Mouse (Mus musculus) embryonic facial prominence, embryonic 11.5 days (tissue): ENCODE data around the gene Slc48a1. TPM values are rescaled to one million over a fixed set of nuclear protein-coding genes. Genes with fewer than 3 reads are reported as not detected.

Source experiments
- ATAC-seq: fragments of 200-750 bp; cut with Nextera tagmentation; replicated peaks from 2 replicates; pipeline ENCODE4 v1.8.0; 2017; ENCODE audit warnings: low read depth; ENCODE audit not compliant: insufficient number of reproducible peaks, low FRiP score, low TSS enrichment
- DNase-seq: peaks from one replicate; pipeline ENCODE4 v3.0.0-alpha.2; 2015; ENCODE audit warnings: low spot score
- H3K27ac ChIP-seq: fragments of 300-500 bp; sonication (generic); replicated peaks from 2 replicates; pipeline ENCODE4 v1.5.1; 2014; ENCODE audit warnings: mild to moderate bottlenecking, low read depth, low read length, control low read depth
- H3K27me3 ChIP-seq: fragments of 300-500 bp; sonication (generic); 2 replicates; pipeline ENCODE4 v1.6.1; 2014; ENCODE audit warnings: mild to moderate bottlenecking, low read length, moderate library complexity, mixed read lengths; ENCODE audit not compliant: control insufficient read depth, insufficient read depth
- H3K36me3 ChIP-seq: fragments of 300-500 bp; sonication (generic); replicated peaks from 2 replicates; pipeline ENCODE4 v1.6.1; 2014; ENCODE audit warnings: low read depth, mild to moderate bottlenecking, low read length, moderate library complexity, mixed read lengths; ENCODE audit not compliant: control insufficient read depth, insufficient read depth
- H3K4me1 ChIP-seq: fragments of 300-500 bp; sonication (generic); 2 replicates; pipeline ENCODE4 v1.6.1; 2014; ENCODE audit warnings: low read length, mixed read lengths; ENCODE audit not compliant: control insufficient read depth, insufficient read depth
- H3K4me2 ChIP-seq: fragments of 300-500 bp; sonication (generic); 2 replicates; pipeline ENCODE4 v1.6.1; 2014; ENCODE audit warnings: low read depth, mild to moderate bottlenecking, control low read depth, low read length, moderate library complexity
- H3K4me3 ChIP-seq: fragments of 300-500 bp; sonication (generic); 2 replicates; pipeline ENCODE4 v1.5.1; 2014; ENCODE audit warnings: low read depth, low read length, control low read depth
- H3K9ac ChIP-seq: fragments of 300-500 bp; sonication (generic); replicated peaks from 2 replicates; pipeline ENCODE4 v1.6.1; 2014; ENCODE audit warnings: mild to moderate bottlenecking, control low read depth, low read length
- H3K9me3 ChIP-seq: fragments of 300-500 bp; sonication (generic); replicated peaks from 2 replicates; pipeline ENCODE4 v1.6.1; 2016; ENCODE audit warnings: mild to moderate bottlenecking, low read length, inconsistent platforms, mixed read lengths; ENCODE audit not compliant: control insufficient read depth
- WGBS: fragments of 180-500 bp; shearing (Covaris S2); extraction: QIAGEN DNeasy Blood & Tissue Kit; methylation state at CpG from one replicate; pipeline ENCODE4 v1.1.7; 2014; 5-methylcytosine and 5-hydroxymethylcytosine counted together
- polyA plus RNA-seq: library from polyadenylated mRNA; unstranded; fragments of >200 nt; fragmentation: Nextera tagmentation; extraction: Ambion mirVana; gene quantifications from 2 replicates; pipeline ENCODE4 v1.2.1, GENCODE M21; 2014

Slc48a1 gene
- polyA plus RNA-seq, 1 experiment from 2014 or later: 18.9 TPM

- Histone ChIP-seq H3K36me3 (no peaks in the 10 kb centered on the region), H3K4me3 (no peak overlapping the region), H3K9ac (no peak overlapping the region), H3K9me3 (no peaks in the 10 kb centered on the region), H3K4me1 (peaks cover 6% of the 10 kb centered on the region), H3K4me2 (no peak overlapping the region), H3K27ac (no peak overlapping the region), H3K27me3 (no peaks in the 10 kb centered on the region)
- WGBS: 37% methylated on average over 10 of the region's 10 CpGs
- DNase-seq (no peak), ATAC-seq (no peak)
Observed at GRCm38 (mm10) chr15:97821321-97821982, 43.1 kb downstream of the Slc48a1 start.

DNA sequence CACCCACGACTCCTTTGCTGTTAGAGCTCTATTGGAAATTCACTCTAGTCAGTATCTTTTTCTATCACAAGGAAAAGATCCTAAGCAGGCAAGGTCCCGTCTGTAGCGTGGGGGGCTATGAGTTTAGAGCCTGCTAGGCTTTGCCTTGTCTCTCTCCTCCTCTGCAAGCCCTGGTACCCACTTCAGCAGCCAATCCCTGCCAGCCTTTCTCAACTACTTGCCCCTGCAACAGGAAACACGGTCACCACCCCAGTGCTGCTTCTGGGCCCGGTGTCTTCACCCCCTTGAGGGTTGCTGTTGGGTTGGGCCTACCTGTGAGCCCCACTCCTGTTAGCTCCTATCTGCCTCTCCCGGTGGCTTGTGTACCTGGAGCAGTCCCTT lies 43.7 kb downstream of the Slc48a1 start:
- Histone ChIP-seq H3K9ac (no peak overlapping the region), H3K4me3 (no peak overlapping the region), H3K4me2 (no peak overlapping the region), H3K27me3 (no peaks in the 10 kb centered on the region), H3K36me3 (no peaks in the 10 kb centered on the region), H3K27ac (no peak overlapping the region), H3K4me1 (peaks cover 8% of the 10 kb centered on the region), H3K9me3 (no peaks in the 10 kb centered on the region)
- DNase-seq (no peak), ATAC-seq (no peak)
- WGBS: 58% methylated on average over 6 of the region's 6 CpGs

GRCm38 (mm10) chr15:97822545-97823228 lies 44.4 kb downstream of the Slc48a1 start:
- no peak for ATAC-seq
- H3K27ac ChIP-seq: no peak overlapping the region

GRCm38 (mm10) chr15:97823479-97823878 lies 45.2 kb downstream of the Slc48a1 start:
- Histone ChIP-seq H3K4me2 (no peak overlapping the region), H3K27me3 (no peaks in the 10 kb centered on the region), H3K27ac (no peak overlapping the region), H3K36me3 (no peaks in the 10 kb centered on the region), H3K4me3 (no peak overlapping the region), H3K9me3 (no peaks in the 10 kb centered on the region), H3K9ac (no peak overlapping the region), H3K4me1 (peaks cover 8% of the 10 kb centered on the region)
- no peak for DNase-seq
- 86% methylated on average over 12 of the region's 12 CpGs for WGBS
- no peak for ATAC-seq

More at GRCm38 (mm10) chr15:97822545-97823228, 44.4 kb downstream of the Slc48a1 start:
- H3K27me3 ChIP-seq: no peaks in the 10 kb centered on the region
- DNase-seq: no peak
- H3K4me3 ChIP-seq: no peak overlapping the region
- H3K4me1 ChIP-seq: peaks cover 8% of the 10 kb centered on the region
- 52% methylated on average over 11 of the region's 12 CpGs for WGBS
- H3K9ac ChIP-seq: no peak overlapping the region
- no peaks in the 10 kb centered on the region for H3K9me3 ChIP-seq
- H3K36me3 ChIP-seq: no peaks in the 10 kb centered on the region
- H3K4me2 ChIP-seq: no peak overlapping the region

- ATAC-seq: no peak
- Histone ChIP-seq H3K36me3 (no peaks in the 10 kb centered on the region), H3K4me1 (peaks cover 10% of the 10 kb centered on the region), H3K27ac (no peak overlapping the region), H3K4me3 (no peak overlapping the region), H3K27me3 (no peaks in the 10 kb centered on the region), H3K9ac (no peak overlapping the region), H3K4me2 (no peak overlapping the region), H3K9me3 (no peaks in the 10 kb centered on the region)
- DNase-seq: no peak
- WGBS: 85% methylated on average over 6 of the region's 6 CpGs
Observed at GRCm38 (mm10) chr15:97824042-97824441, 45.7 kb downstream of the Slc48a1 start.

DNA sequence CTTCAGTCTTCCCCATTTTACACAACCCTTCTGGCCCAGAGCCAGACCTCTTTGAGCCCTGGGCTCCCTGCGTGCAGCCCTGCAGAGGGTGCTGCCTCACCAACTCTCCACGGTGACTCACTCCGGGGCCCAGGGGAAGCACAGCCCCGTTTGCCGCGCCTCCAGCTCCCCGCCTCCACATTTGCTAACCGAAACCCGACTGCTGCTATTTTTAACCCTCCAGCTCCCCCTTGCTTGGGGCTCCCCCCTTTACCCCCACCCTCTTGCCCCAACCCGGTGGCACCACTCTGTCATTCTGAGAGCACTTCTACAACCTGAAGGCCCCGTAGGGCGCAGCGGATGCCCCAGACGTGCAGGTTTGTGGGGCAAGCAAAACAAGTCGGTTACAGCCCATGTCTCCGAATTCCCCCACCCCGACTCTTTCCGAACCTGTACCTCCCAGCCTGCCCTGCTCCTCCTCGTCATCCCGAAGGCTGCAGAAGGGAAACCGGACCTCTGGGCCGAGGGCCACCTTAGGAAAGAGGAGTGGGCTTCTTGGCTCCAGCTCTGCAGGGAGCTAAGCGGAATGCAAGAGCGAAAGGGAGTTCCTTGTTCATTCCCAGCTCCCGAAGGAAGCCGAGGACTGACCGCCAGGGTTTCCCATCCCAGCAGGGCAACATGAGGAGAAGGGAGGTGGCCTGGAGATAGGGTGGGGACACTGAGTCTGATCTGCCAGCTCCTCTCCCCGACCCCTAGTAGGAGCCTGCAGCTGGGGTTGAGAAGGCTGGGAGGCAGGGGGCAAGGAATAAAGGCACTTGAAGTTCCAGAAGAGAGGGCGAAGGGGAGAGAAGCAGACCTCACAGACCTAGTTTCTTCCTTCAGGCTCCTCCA lies 47.0 kb downstream of the Slc48a1 start:
- no peaks in the 10 kb centered on the region for H3K36me3 ChIP-seq
- ATAC-seq: 0 out of 2 replicates have a peak, but pooled peaks have one; percentile 30

DNA sequence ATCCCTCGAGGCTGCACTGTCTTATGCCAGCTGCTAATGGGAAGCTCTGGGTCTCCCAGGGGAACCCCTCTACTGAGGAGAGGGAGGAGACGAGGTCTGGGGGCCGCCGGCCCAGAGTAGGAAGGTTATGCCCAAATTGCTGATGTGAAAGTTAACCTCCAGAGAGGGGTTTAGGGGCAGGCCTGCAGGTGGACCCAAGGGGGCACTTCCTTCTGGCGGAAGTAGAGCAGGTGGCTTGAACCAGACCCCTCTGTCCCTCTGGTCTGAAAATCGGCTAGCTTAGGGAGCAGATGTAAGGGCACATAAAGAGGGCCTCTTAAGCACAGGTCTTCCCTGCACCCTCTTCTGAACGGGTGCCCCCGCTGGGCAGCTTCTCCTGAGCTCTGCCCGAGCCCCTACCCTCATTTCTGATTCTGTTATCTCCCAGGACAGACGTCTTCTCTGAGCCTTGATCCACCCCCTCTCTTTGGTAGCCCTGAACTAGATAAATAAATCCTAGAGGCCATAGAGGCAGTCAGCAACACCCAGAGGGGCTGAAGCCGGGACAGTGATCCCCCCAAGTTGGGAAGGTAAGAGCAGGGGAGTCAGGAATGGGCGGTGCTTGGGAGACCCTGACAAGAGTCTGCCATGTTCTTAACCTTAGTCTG lies 47.7 kb downstream of the Slc48a1 start:
- ATAC-seq (no peak), DNase-seq (no peak)
- H3K4me1 ChIP-seq: peaks cover 11% of the 10 kb centered on the region
- no peak overlapping the region for H3K4me3 ChIP-seq
- 46% methylated on average over 12 of the region's 12 CpGs for WGBS
- H3K27me3 ChIP-seq: no peaks in the 10 kb centered on the region
- no peaks in the 10 kb centered on the region for H3K9me3 ChIP-seq
- H3K36me3 ChIP-seq: no peaks in the 10 kb centered on the region
- no peak overlapping the region; the same call in 1 of the 2 replicates for H3K4me2 ChIP-seq
- H3K27ac ChIP-seq: no peak overlapping the region
- H3K9ac ChIP-seq: peak overlapping the region; percentile 50; the same call in 1 of the 2 replicates

More for the DNA sequence above, 47.0 kb downstream of the Slc48a1 start:
- H3K27ac ChIP-seq: peak overlapping the region; percentile 16; the same call in 1 of the 2 replicates
- WGBS: 10% methylated on average over 29 of the region's 29 CpGs
- peak; percentile 56 for DNase-seq
- peaks cover 11% of the 10 kb centered on the region for H3K4me1 ChIP-seq
- H3K4me3 ChIP-seq: 0 out of 2 replicates have a peak overlapping the region, but pooled peaks have one; percentile 4
- peak overlapping the region; percentile 50 for H3K9ac ChIP-seq
- H3K4me2 ChIP-seq: peak overlapping the region; percentile 43
- no peaks in the 10 kb centered on the region for H3K9me3 ChIP-seq
- H3K27me3 ChIP-seq: no peaks in the 10 kb centered on the region
